Mouse (Mus musculus) heart, embryonic 16.5 days (tissue): Measurements from ENCODE around the gene Cpb1. TPM values are rescaled to one million over a fixed set of nuclear protein-coding genes. Genes with fewer than 3 reads are reported as not detected.

Experiments used
- ATAC-seq: fragments of 200-750 bp; cut with Nextera tagmentation; replicated peaks from 2 replicates; pipeline ENCODE4 v1.8.0; 2017; ENCODE audit warnings: moderate number of reproducible peaks; ENCODE audit not compliant: insufficient read depth, low FRiP score; ENCODE audit errors: extremely low read depth
- H3K27ac ChIP-seq: fragments of 300-500 bp; sonication (generic); 2 replicates; pipeline ENCODE4 v1.5.1; 2014; ENCODE audit warnings: mild to moderate bottlenecking, low read length, control low read depth, moderate library complexity
- H3K27me3 ChIP-seq: fragments of 300-500 bp; sonication (generic); 2 replicates; pipeline ENCODE4 v1.6.1; 2014; ENCODE audit warnings: low read length, mixed read lengths; ENCODE audit not compliant: control insufficient read depth, insufficient read depth
- H3K36me3 ChIP-seq: fragments of 300-500 bp; sonication (generic); 2 replicates; pipeline ENCODE4 v1.6.1; 2014; ENCODE audit not compliant: control insufficient read depth, insufficient read depth
- H3K4me1 ChIP-seq: fragments of 300-500 bp; sonication (generic); 2 replicates; pipeline ENCODE4 v1.6.1; 2014; ENCODE audit warnings: low read length, mixed read lengths; ENCODE audit not compliant: control insufficient read depth, insufficient read depth
- H3K4me2 ChIP-seq: fragments of 300-500 bp; sonication (generic); 2 replicates; pipeline ENCODE4 v1.6.1; 2014; ENCODE audit warnings: low read depth, mild to moderate bottlenecking, control low read depth, low read length
- H3K4me3 ChIP-seq: fragments of 300-500 bp; sonication (generic); 2 replicates; pipeline ENCODE4 v1.5.1; 2014; ENCODE audit warnings: mild to moderate bottlenecking, control low read depth, low read length
- H3K9ac ChIP-seq: fragments of 300-500 bp; sonication (generic); 2 replicates; pipeline ENCODE4 v1.6.1; 2014; ENCODE audit warnings: low read length, control low read depth
- H3K9me3 ChIP-seq: fragments of 300-500 bp; sonication (generic); replicated peaks from 2 replicates; pipeline ENCODE4 v1.6.1; 2016; ENCODE audit warnings: low read length; ENCODE audit not compliant: control insufficient read depth
- WGBS: fragments of 180-500 bp; shearing (Covaris S2); extraction: QIAGEN DNeasy Blood & Tissue Kit; methylation state at CpG from one replicate; pipeline ENCODE4 v1.1.7; 2014; 5-methylcytosine and 5-hydroxymethylcytosine counted together
- microRNA-seq: library from miRNA; unstranded; fragments of <30 nt; microRNA quantifications from one replicate; pipeline ENCODE4, GENCODE M21; 2017
- polyA plus RNA-seq: library from polyadenylated mRNA; unstranded; fragments of >200 nt; fragmentation: Nextera tagmentation; extraction: Ambion mirVana; gene quantifications from 2 replicates; pipeline ENCODE4 v1.2.1, GENCODE M21; 2015

Gene Cpb1
- polyA plus RNA-seq, 1 experiment from 2014 or later, result 0.25 TPM

- no peaks in the 10 kb centered on the region for H3K36me3 ChIP-seq
- no peaks in the 10 kb centered on the region for H3K9me3 ChIP-seq
- H3K9ac ChIP-seq, result no peak overlapping the region
- no peak overlapping the region for H3K4me2 ChIP-seq
- no peaks in the 10 kb centered on the region for H3K4me1 ChIP-seq
- WGBS, result 58% methylated on average over 3 of the region's 3 CpGs
- no peak overlapping the region for H3K4me3 ChIP-seq
- no peak for ATAC-seq
- no peaks in the 10 kb centered on the region for H3K27me3 ChIP-seq
- H3K27ac ChIP-seq, result no peak overlapping the region
These were observed 53.4 kb downstream of the Cpb1 start for GRCm38 (mm10) chr3:20222136-20222535.

- Histone ChIP-seq H3K4me2 (no peak overlapping the region), H3K36me3 (no peaks in the 10 kb centered on the region), H3K4me1 (peaks cover 7% of the 10 kb centered on the region), H3K4me3 (no peak overlapping the region), H3K27ac (no peak overlapping the region), H3K27me3 (no peaks in the 10 kb centered on the region), H3K9me3 (no peaks in the 10 kb centered on the region), H3K9ac (no peak overlapping the region)
- no peak; the same call in 1 of the 2 replicates for ATAC-seq
- 30% methylated on average over 6 of the region's 6 CpGs for WGBS
These were observed 76.7 kb downstream of the Cpb1 start for GRCm38 (mm10) chr3:20198869-20199268.

Small RNA genes within 50 kb of the gene (microRNA-seq; reads per million reads assigned to microRNA genes)
- gene Mir7007, result not detected

Other genes starting within 250 kb of the Cpb1 start
- 12.0 and 12.1 TPM in 2 replicates for gene Hps3, start 240.4 kb downstream of the Cpb1 start, polyA plus RNA-seq
- 14.3 and 14.7 TPM in 2 replicates for gene Hltf, start 217.9 kb downstream of the Cpb1 start, polyA plus RNA-seq
- gene Gyg, start 120.4 kb downstream of the Cpb1 start, polyA plus RNA-seq, result 457 and 496 TPM in 2 replicates
- gene Cpa3, start 33.6 kb downstream of the Cpb1 start, polyA plus RNA-seq, result 11.1 and 12.9 TPM in 2 replicates
- gene Agtr1b, start 91.4 kb upstream of the Cpb1 start, polyA plus RNA-seq, result 0.31 TPM in 1 of 2 replicates, not detected in the other